Mouse (Mus musculus): ENCODE measurements at regions not wholly inside any gene's neighbourhood (a gene's known extent, or its start where the extent isn't known, plus 50 kb on each side); places are given as distances from the start of the nearest gene placed in this dataset.

DNA sequence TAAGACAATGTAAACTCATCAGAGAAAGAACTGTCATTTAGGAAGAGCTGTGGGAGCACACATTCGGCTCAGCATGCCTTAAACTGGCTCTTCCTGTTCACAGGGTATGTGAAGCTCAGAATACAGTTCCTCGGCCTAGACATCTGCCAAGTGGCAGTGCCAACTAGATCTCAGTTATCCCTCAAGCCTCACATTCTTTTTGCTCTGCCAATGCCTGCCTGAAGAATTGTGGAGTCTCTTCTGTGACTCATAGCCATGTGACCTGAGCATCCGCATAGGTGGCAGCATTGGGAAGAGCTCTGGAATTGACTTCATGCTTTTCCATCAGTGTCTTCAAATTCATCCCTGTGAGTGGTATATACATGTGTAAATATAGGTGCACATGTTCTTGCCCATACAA lies 59.7 kb downstream of the Prlhr start:
- no peak for DNase-seq

DNA sequence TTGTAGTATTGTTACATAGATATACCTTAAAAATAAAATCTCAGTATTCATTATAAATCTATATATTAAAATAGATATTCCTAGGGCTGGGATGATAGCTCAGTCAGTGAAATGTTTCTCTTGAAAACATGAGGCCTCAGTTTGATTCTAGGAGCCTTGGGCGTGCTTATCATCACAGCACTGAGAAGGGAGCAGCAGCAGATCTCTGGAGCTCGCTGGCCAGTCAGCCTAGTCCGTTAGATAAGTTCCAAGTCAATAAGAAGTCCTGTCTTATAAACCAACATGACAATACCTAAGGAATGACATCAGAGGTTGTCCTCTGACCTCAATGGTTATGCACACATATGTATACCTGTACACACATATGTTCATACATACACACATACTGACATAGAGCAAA lies 68.7 kb downstream of the Prlhr start:
- DNase-seq = no peak

DNA sequence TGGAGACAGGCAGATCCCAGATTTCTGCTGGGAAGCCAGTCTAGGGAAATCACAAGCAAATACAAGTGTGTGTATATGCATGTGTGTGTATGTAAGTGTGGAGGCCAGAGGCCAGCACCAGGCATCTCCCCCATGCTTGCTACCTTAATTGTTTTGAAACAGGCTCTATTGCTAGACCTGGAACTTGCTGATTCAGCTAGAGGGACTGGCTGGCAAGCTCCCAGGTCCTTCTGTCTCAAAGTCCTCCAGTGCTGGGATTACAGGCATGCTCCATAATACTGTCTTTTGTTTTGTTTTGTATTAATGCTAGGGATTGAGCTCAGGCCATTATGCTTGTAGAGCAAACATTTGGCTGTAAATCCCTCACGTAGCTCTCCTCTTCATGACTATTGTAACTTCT lies 70.4 kb downstream of the Prlhr start:
- no peak for DNase-seq

DNA sequence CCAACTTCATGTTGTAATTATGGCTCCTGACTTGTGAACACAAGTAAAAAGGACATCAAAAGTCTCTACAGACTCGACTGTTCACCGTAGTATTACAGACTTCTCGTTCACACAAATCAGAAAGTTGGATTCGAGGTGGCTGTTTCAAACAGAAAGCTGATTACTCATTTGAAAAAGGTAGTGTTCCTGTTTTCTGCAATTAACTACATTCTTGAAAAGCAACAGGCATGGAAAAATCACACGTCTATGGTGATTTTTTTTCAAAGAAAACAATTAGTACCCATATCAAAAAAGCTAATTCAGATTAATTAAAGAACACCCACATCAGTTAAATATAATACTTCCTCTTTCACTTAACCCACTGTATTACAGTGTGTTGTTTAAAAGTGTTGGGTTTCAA lies 71.5 kb downstream of the Prlhr start:
- no peak for DNase-seq

DNA sequence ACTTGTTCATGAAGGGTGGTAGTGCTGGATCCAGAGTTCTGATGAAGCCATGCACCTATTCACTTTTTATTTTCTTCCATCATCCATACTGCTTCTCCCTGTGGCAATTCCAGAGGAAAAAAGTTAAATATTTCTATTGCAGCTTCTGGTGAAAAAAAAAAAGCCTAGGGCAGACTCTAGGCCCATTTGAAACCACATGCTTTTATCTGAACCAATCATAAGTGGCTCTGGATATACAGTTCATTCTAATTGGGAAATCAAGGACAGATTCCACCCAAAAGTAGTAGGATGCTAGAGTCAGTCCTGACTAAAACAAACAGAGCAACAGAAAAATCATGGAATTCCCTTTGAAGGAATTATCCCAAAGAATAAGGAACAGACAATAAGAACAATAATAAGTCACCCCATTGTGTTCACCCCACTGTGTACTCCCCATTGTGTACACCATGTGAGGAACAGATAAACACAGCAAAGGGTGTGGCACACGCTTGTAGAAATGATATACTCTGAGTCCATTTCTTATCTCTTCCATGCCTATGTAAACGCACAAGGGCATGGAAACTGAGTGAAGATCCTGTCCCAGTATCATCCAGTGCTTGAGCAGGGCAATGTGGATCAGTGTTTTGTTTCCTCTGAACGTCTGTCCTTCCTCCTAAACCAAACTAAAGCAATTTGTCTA lies 81.4 kb downstream of the Prlhr start:
- DNase-seq = no peak

DNA sequence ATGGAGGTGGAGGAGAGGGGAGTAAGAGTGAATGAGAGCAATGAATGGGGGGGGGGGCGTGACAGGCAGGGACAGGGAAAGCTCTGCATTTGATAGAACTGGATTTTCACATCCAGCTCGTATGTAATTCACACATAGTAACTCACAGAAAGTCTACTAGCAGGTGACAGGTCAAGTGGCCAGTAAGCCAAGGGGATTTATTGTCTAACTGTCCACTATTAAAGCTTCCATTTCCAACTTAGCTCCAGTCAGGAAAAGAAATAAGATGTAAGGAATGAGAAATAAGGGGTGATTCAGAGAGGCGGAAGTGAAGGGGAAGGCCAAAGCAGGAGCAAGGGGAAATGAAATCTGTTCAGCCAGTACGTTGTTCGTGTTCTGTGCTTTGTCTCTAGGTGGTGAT lies 83.4 kb downstream of the Prlhr start:
- DNase-seq = no peak

DNA sequence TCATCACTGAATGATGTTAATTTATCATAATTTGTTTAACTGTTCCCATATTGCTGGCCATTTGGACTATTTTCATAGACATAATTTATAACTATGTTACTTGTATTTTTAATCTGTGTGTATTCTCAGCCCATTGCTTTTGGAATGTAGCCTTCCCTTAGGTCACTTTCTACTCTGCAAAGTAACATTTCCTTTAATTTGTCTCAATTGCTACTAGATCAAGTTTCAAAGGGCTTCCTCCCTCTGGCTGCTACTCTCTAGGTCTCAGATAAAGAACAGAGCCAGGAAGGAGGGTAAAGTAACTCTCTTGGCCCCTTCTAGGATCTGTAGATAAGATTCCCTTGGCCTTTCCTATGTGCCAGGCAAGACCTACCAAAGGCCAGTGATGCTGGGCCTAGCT lies 85.4 kb downstream of the Prlhr start:
- no peak for DNase-seq

DNA sequence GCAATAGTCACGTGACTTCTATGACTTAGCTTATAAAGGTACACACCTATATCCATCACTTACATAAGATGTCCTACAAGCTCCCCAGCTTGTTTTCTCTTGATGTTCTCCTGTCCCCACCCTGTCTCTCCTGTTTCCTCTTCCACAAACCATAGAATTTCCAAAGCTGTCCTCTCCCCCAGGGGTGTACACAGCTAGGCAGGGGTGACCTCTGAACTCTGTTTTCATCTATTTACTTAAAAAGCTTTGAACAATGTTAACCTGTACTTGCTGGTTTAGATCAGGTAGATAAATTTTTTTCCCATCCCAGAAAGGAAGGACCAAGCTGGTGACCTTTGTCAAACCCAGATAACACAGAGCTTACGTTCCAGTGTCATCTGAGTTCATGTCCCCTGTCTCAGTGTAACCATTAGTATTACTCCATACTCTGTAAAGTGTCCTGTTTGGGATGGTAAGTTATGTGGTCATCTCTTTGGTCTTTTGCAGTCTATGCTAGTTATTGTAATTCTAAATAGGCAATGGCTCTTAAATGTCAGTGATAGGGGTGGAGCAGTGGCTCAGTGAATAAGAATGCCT lies 89.0 kb downstream of the Prlhr start:
- no peak for DNase-seq

DNA sequence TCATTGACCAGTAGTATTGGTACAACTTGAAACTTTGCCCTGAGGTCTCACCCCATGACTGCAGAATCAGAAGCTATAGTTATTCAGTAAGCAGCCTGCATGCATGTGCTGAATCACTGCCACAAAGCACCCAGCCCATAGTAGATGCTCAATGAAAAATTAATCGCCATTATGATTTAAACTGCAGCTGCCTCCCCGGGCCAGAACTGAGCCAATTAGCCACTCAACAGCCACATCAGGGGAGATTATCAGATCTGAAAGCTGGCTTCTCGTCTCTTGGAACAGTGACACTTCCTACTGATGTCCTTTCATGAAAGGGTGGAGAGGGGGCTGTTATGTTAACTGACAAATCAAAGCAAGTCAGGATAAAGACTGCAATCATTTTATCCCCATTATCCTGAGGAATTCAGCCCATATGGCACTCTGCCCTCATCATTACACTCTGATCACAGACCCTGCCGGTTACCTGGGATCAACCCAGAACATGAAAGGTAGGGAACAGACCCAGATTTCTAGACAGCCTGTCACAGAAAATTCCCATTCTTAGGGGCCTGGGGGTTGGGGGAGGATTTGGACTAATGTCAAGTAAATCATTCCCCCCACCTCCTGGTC lies 104.0 kb downstream of the Prlhr start:
- DNase-seq = no peak

DNA sequence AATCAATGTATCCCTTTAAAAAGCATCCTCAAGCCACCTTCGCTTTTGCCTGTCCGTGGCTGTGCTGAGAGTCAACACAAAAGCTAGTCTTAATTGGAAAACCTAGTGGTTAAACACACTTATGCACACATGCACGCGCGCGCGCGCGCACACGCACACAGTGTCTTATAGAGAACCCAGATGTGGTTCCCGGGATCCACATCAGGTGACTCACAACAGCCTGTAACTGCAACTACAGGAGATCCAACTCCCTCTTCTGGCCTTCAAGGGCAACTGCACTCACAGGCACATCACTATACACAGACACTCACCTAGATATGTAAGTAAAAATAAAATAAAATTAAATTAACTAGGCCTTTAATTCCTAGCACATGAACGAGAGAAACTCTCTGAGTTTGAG lies 118.4 kb upstream of the Fam204a start:
- no peak for DNase-seq

DNA sequence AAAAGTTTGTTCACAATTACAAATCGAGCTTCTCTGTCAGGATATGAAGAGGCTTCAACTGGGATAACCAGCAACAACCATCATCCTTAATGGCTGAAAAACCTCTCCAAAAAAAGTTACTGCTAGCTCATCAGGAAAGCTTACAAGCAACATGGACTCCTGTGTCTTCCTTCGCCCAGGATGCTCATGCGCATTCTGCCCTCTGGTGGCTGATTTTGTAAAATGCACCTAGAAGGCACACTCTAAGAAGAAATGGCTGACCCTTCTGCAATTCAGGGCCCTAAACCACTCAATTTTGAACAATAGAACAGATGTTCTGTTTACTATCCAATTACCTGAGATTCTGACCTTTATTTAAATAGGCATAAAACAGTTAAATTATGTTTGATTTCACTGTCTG lies 115.0 kb upstream of the Fam204a start:
- peak; percentile 72 for DNase-seq

DNA sequence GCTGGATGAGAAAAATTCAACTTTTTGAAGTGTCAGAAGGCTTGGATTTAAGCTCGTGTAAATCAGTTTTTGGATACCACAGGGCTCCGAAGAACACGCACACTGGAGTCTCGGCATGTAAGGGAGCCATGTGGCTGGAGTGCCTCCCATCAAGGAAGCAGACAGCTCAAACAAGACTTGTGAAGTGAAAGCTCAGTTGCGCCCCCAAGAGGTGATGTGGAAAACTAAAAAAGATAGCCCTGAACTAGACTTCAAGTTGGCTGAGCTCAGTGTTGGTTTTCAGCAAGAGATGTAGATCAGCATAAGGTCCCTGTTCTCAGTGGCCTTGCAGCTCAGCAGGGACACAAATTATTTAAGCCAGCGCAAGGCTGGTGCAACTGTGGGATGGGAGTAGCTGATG lies 113.7 kb upstream of the Fam204a start:
- no peak for DNase-seq

DNA sequence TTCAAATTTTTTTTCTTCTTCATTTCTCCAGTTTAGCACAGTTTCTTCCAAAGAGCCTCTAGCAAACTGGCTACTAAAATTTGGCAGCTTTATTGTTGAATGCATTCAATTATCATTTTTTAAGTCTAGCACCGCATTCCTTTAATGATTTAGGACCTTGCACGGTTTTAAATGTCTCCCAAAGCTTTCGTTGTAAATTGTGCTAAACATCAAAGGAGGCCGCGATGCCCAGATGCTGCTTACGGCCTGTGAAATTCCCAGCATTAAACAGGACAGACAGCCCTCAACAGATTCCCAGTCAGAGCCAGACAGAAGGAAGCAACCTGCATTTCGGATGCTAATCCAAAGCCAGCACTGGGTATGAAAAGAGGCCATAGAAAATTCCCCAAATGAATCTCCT lies 108.0 kb upstream of the Fam204a start:
- DNase-seq = no peak

DNA sequence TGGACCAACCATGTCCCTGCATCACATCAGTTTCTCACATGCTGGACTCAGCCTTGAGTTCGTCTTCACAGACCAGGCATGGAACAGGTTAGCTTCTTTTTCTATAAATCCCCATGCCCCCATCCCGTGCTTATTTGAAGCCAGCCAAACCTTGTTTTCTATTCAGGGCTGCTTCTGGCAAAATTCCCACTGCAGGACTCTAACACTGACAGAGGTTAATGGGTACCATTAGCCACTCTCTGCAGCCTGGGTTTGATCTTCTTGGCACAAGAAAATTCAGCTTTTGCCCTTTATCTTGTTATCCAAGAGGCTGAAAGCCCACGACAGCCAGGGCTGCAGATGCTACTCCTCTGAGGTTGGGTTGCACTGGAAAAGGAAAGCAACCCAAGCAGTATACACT lies 101.8 kb upstream of the Fam204a start:
- DNase-seq = no peak

DNA sequence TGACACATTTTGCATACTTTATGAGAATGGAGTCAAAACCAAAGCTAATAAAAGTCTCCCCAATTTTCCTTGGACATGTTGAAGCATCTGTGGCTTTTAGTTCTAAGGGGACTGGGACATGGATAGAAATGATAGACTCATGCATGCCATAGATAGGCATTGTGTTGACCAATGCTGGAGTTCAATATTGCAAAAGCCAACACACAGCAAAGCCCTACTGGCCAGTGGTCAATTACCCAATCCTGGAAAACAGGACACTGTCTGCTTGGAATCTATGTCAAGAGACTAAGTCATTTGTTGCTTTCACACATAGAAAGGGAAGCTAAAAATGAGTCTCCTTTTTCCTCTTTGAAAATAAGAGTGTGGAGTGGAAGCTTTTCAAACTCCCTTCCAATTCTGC lies 99.1 kb upstream of the Fam204a start:
- no peak for DNase-seq

DNA sequence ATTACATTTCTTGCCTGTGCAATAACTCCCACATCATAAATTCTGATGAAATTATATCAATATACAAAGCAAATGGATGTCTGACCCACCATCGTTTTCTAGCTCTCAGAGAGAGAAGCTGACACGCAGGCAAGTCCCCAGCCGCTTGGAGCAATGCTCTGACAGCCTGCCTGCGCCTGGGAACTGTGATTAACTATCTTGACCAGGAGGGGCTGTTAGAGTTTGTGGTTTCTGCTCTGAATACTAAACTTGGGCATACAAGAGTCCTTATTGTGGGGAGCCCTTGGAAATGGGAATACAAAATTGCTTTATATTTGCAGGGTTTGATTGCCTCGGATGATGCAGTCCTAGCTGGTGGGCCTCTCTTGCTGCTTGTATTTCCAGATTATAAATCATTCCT lies 98.6 kb upstream of the Fam204a start:
- DNase-seq = no peak

DNA sequence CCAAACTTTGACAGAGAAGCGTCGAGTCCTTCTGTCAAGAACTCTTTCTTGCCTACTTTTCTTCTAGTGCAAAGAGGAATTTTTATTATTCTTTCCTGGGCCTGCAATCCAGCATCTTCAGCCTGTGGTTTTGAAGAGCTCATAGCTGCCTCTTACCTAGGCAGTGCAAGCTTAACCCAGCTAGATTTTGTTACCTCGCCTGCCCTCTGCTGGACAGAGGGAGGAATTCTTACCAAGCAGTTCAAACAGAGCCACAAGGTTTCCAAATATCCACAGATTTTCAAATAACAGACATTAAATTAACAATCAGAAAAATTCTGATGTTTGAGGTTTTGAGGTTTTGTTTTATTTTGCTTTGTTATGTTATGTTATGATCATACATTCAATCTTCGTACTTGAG lies 84.1 kb upstream of the Fam204a start:
- DNase-seq = peak; percentile 81

DNA sequence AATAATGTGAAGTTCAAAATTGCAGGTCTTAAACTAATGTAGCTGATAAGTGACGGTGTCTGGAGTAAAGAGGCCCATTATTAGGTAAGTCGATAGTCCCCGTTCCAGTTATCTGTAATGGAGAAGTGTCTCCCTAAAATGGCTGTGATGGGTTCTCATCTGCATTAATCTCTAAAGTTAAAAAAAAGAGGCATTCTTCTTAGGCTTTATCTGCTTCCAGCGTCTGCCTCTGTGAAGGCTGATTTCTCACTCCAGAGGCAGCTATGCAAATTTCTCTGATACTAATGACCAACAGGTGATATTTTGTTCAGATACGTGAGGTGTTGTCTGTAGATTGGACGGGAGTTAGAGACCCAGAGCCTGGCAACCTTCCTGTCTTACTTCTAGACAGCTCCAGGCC lies 75.9 kb upstream of the Fam204a start:
- DNase-seq = no peak

DNA sequence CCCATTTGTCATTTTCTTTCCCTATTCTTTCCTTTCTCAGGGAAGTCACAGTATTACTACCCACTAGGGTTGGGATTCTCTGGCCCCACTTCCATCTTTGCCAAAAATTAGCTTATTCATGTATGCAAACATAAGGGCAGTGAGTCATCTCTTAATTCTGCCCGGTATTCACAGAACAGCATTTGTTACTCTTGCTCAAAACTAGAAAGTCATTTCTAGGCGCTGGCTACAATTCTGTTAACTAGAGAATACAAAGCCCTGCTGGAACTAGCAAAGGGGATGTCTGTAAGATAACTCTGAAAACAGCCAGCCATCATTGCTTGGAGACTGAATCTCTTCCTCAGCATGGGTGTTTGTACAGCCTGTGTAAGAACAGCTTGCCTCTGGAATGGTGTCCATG lies 74.4 kb upstream of the Fam204a start:
- DNase-seq = no peak

DNA sequence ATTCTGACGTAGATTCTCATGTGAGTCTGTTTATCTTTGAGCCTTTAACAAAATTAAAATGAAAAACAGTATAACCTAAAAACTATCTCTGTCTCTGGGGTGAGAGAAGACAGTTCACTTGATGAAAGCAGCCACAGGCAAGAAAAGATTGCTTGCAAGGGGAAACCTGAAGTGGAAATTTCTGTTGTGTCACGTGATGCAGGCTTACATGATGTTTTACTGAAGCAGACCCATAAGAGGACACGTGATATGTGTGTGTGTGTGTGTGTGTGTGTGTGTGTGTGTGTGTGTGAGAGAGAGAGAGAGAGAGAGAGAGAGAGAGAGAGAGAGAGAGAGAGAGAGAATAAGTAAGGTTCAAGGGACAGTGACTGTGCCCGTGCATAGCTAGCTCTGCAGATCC lies 63.7 kb upstream of the Fam204a start:
- DNase-seq = no peak

DNA sequence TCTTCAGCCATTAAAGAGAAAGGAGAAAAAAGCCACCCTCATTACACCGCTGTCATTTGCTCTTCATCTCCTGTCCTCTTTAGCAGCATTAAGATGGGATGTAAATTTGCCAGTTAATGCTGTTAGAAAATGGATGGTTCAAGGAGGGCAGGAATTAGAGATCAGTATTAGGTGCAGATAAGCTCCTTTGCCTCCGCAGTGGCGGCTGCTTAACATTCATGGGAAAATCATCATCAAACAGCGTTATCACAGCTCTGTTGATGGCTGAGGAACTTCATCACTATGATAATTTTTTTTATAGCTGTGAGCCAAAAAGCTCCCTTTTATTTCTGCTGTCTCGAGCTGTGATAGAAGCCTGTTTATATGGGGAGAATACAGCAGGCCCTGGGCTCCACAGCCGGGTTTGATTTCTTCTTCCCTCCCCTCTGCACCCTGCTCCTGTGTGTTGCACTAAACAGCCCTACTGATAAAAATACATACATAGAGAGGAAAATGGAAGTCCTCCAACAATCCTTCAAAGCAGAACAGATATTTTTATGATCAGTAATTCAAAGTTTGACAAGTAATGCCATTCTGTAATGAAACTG lies 60.4 kb upstream of the Fam204a start:
- no peak for DNase-seq

DNA sequence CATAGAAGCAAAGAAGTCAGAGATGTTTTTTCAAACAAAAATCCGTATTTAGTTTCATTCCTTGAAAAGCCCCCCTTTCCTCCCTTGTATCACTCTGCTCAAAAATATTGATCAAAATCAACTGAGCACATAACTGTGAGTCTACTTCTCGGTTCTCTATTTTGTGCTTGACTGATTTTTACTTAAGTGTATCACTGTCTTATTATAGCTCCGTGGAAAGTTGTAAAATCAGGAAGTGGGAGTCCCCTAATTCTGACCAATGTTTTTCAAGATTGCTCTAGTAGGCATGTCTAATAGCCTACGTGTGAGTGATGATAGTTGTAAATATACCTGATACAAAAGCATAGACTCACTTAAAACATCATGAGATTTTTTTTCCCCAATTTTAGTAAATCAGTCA lies 58.4 kb upstream of the Fam204a start:
- DNase-seq = no peak

Data from lung, postnatal 10 days (tissue).